In genomic region chr10:85387219-85388070, GRCm38 (mm10) we compare ENCODE assay signal across 8 mouse cellular contexts. TPM values are rescaled to one million over a fixed set of nuclear protein-coding genes. Genes with fewer than 3 reads are reported as not detected.
DNase-seq lines count a peak whose midpoint lies in the region; ATAC-seq lines count a peak whose summit lies in the region.

No protein-coding gene starts in this region.

- no peaks in the 10 kb centered on the region for H3K27me3 ChIP-seq in embryonic facial prominence, embryonic 14.5 days (replicated peaks; ENCODE audit: control insufficient read depth, insufficient read depth, low read length)
- peaks cover 47% of the 10 kb centered on the region for H3K27me3 ChIP-seq in heart, embryonic 10.5 days (ENCODE audit: insufficient read depth, poor library complexity, severe bottlenecking)
- H3K27me3 ChIP-seq in kidney, embryonic 14.5 days (ENCODE audit: control insufficient read depth, insufficient read depth, low read length), result 0 out of 2 replicates have a peak, but pooled peaks cover 2% of the 10 kb centered on the region
- H3K27me3 ChIP-seq in liver, embryonic 11.5 days (replicated peaks; ENCODE audit: control insufficient read depth, insufficient read depth, low read length), result peaks cover 29% of the 10 kb centered on the region

- peak overlapping the region; percentile 76 for H3K9ac ChIP-seq in embryonic facial prominence, embryonic 14.5 days (ENCODE audit: low read depth, low read length)
- peak overlapping the region; percentile 77 for H3K9ac ChIP-seq in kidney, embryonic 14.5 days (ENCODE audit: low read depth, low read length)
- H3K9ac ChIP-seq in liver, embryonic 11.5 days (ENCODE audit: low read depth, low read length), result peak overlapping the region; percentile 34; the same call in 1 of the 2 replicates

- ATAC-seq in CD4-positive, CD25-positive, alpha-beta regulatory T cell, adult 4 months, result peak; percentile 15
- no peak; the same call in 1 of the 2 replicates for ATAC-seq in embryonic facial prominence, embryonic 14.5 days (ENCODE audit: low read depth)
- ATAC-seq in kidney, embryonic 14.5 days (ENCODE audit: low FRiP score, low TSS enrichment), result peak; percentile 37
- peak; percentile 7; the same call in 1 of the 2 replicates for ATAC-seq in liver, embryonic 11.5 days (replicated peaks; ENCODE audit: low FRiP score)

- H3K27ac ChIP-seq in embryonic facial prominence, embryonic 14.5 days (replicated peaks; ENCODE audit: low read depth, low read length), result peak overlapping the region; percentile 52; the same call in 1 of the 2 replicates
- H3K27ac ChIP-seq in heart, embryonic 10.5 days, result peak overlapping the region; percentile 72
- peak overlapping the region; percentile 30; the same call in 1 of the 2 replicates for H3K27ac ChIP-seq in kidney, embryonic 14.5 days (ENCODE audit: low read depth, low read length)
- H3K27ac ChIP-seq in liver, embryonic 11.5 days (ENCODE audit: low read depth, low read length), result no peak overlapping the region

- DNase-seq in adrenal gland, postnatal 25 days, result peak; percentile 61
- DNase-seq in embryonic facial prominence, embryonic 14.5 days (ENCODE audit: low spot score), result peak; percentile 48
- DNase-seq in heart, embryonic 10.5 days (ENCODE audit: low spot score), result peak; percentile 78
- DNase-seq in liver, embryonic 11.5 days (ENCODE audit: low spot score), result peak; percentile 62
- peak; percentile 83 for DNase-seq in neural tube, embryonic 10.5 days (ENCODE audit: extremely low spot score, low spot score)
- DNase-seq in thymus, postnatal 25 days, result peak; percentile 50

- under 1% methylated on average over 53 of the region's 78 CpGs for WGBS in embryonic facial prominence, embryonic 14.5 days
- WGBS in heart, embryonic 10.5 days, result under 1% methylated on average over 78 of the region's 78 CpGs
- under 1% methylated on average over 78 of the region's 78 CpGs for WGBS in kidney, embryonic 14.5 days
- under 1% methylated on average over 76 of the region's 78 CpGs for WGBS in liver, embryonic 11.5 days

- no peaks in the 10 kb centered on the region for H3K9me3 ChIP-seq in embryonic facial prominence, embryonic 14.5 days (ENCODE audit: control insufficient read depth, low read length)
- no peaks in the 10 kb centered on the region for H3K9me3 ChIP-seq in heart, embryonic 10.5 days
- H3K9me3 ChIP-seq in kidney, embryonic 14.5 days (ENCODE audit: control insufficient read depth, low read length), result no peaks in the 10 kb centered on the region
- H3K9me3 ChIP-seq in liver, embryonic 11.5 days (ENCODE audit: control insufficient read depth, low read length), result no peaks in the 10 kb centered on the region

- H3K4me2 ChIP-seq in embryonic facial prominence, embryonic 14.5 days (ENCODE audit: low read depth, low read length), result peak overlapping the region; percentile 100
- peak overlapping the region; percentile 99 for H3K4me2 ChIP-seq in kidney, embryonic 14.5 days (replicated peaks; ENCODE audit: low read depth, low read length)
- peak overlapping the region; percentile 90 for H3K4me2 ChIP-seq in liver, embryonic 11.5 days

- peak overlapping the region; percentile 67 for H3K4me3 ChIP-seq in embryonic facial prominence, embryonic 14.5 days (ENCODE audit: low read depth, low read length)
- H3K4me3 ChIP-seq in heart, embryonic 10.5 days, result peak overlapping the region; percentile 78
- peak overlapping the region; percentile 71 for H3K4me3 ChIP-seq in kidney, embryonic 14.5 days (ENCODE audit: low read length)
- peak overlapping the region; percentile 53 for H3K4me3 ChIP-seq in liver, embryonic 11.5 days (ENCODE audit: low read depth, low read length)

- peaks cover 22% of the 10 kb centered on the region for H3K4me1 ChIP-seq in embryonic facial prominence, embryonic 14.5 days (ENCODE audit: control insufficient read depth, insufficient read depth, low read length)
- peaks cover 28% of the 10 kb centered on the region for H3K4me1 ChIP-seq in heart, embryonic 10.5 days
- peaks cover 21% of the 10 kb centered on the region for H3K4me1 ChIP-seq in kidney, embryonic 14.5 days (ENCODE audit: control insufficient read depth, insufficient read depth, low read length)
- no peaks in the 10 kb centered on the region for H3K4me1 ChIP-seq in liver, embryonic 11.5 days (replicated peaks; ENCODE audit: control insufficient read depth, insufficient read depth, low read length)

- no peaks in the 10 kb centered on the region for H3K36me3 ChIP-seq in embryonic facial prominence, embryonic 14.5 days (ENCODE audit: control insufficient read depth, insufficient read depth, low read length)
- H3K36me3 ChIP-seq in heart, embryonic 10.5 days, result no peaks in the 10 kb centered on the region
- H3K36me3 ChIP-seq in kidney, embryonic 14.5 days (ENCODE audit: control insufficient read depth, insufficient read depth, low read length), result no peaks in the 10 kb centered on the region
- H3K36me3 ChIP-seq in liver, embryonic 11.5 days (ENCODE audit: control insufficient read depth, insufficient read depth, low read length), result no peaks in the 10 kb centered on the region

RNA-seq across cellular contexts. Expression of gene Btbd11, which starts 0.8 kb away (rescaled TPM):
- polyA plus RNA-seq in CD4-positive, CD25-positive, alpha-beta regulatory T cell, adult 4 months (2017; shearing (Covaris generic)), result 1 to 10 TPM; 3.6 to 5.6 TPM
- 8.2 and 8.8 TPM in 2 replicates for total RNA-seq in adrenal gland, postnatal 25 days (2021)
- polyA plus RNA-seq in embryonic facial prominence, embryonic 14.5 days (2014; fragmentation: Nextera tagmentation; extraction: Ambion mirVana), result 5.0 and 5.8 TPM in 2 replicates
- polyA plus RNA-seq in heart, embryonic 10.5 days (2016; fragmentation: Nextera tagmentation; extraction: Ambion mirVana), result 0.96 and 1.5 TPM in 2 replicates
- 14.3 and 23.6 TPM in 2 replicates for polyA plus RNA-seq in kidney, embryonic 14.5 days (2014; fragmentation: Nextera tagmentation; extraction: Ambion mirVana)
- 0.51 and 0.88 TPM in 2 replicates for polyA plus RNA-seq in liver, embryonic 11.5 days (2014; fragmentation: Nextera tagmentation; extraction: Ambion mirVana)
